Mouse (Mus musculus) C2C12 (cell line): Measurements from ENCODE around the gene Hivep2.

Experiments used
- CTCF ChIP-seq: IDR thresholded peaks from one replicate; pipeline ENCODE4 v1.5.1; 2011; ENCODE audit not compliant: control insufficient read depth, insufficient read depth, insufficient read length
- MYOD1 ChIP-seq: IDR thresholded peaks from one replicate; pipeline ENCODE4 v1.6.1; 2011; ENCODE audit warnings: low read depth; ENCODE audit not compliant: control insufficient read depth, insufficient read length
- MYOG ChIP-seq: IDR thresholded peaks from one replicate; pipeline ENCODE4 v1.6.1; 2011; ENCODE audit not compliant: control insufficient read depth, insufficient read length; ENCODE audit errors: extremely low read depth

- TF ChIP-seq CTCF (no peak), MYOD1 (no peak), MYOG (no peak)
These were observed 24.5 kb upstream of the Hivep2 start for GRCm38 (mm10) chr10:13941406-13941805.
